Mouse (Mus musculus) forebrain, embryonic 14.5 days (tissue): ENCODE results near the gene Gstp2. TPM values are rescaled to one million over a fixed set of nuclear protein-coding genes. Genes with fewer than 3 reads are reported as not detected.

Source experiments
- ATAC-seq: fragments of 200-750 bp; cut with Nextera tagmentation; 2 replicates; pipeline ENCODE4 v1.8.0; 2017; ENCODE audit warnings: mild to moderate bottlenecking, moderate library complexity
- DNase-seq: peaks from one replicate; pipeline ENCODE4 v3.0.0-alpha.2; 2015; ENCODE audit warnings: low spot score
- H3K27ac ChIP-seq: fragments of 300-500 bp; sonication (generic); 2 replicates; pipeline ENCODE4 v1.5.1; 2014; ENCODE audit warnings: low read depth, mild to moderate bottlenecking, control low read depth, low read length, moderate library complexity
- H3K27me3 ChIP-seq: fragments of 300-500 bp; sonication (generic); replicated peaks from 2 replicates; pipeline ENCODE4 v1.6.1; 2014; ENCODE audit warnings: low read length, control low read depth, mixed read lengths; ENCODE audit not compliant: control insufficient read depth, insufficient read depth
- H3K36me3 ChIP-seq: fragments of 300-500 bp; sonication (generic); 2 replicates; pipeline ENCODE4 v1.6.1; 2014; ENCODE audit warnings: low read length, control low read depth; ENCODE audit not compliant: control insufficient read depth, insufficient read depth
- H3K4me1 ChIP-seq: fragments of 300-500 bp; sonication (generic); 2 replicates; pipeline ENCODE4 v1.6.1; 2014; ENCODE audit warnings: antibody characterized with exemption, low read length, control low read depth; ENCODE audit not compliant: control insufficient read depth, insufficient read depth
- H3K4me2 ChIP-seq: fragments of 300-500 bp; sonication (generic); 2 replicates; pipeline ENCODE4 v1.6.1; 2014; ENCODE audit warnings: mild to moderate bottlenecking, control low read depth, low read length
- H3K4me3 ChIP-seq: fragments of 300-500 bp; sonication (generic); 2 replicates; pipeline ENCODE4 v1.5.1; 2014; ENCODE audit warnings: low read depth, low read length, control low read depth
- H3K9ac ChIP-seq: fragments of 300-500 bp; sonication (generic); 2 replicates; pipeline ENCODE4 v1.6.1; 2014; ENCODE audit warnings: mild to moderate bottlenecking, low read length, control low read depth, moderate library complexity
- H3K9me3 ChIP-seq: fragments of 300-500 bp; sonication (generic); replicated peaks from 2 replicates; pipeline ENCODE4 v1.6.1; 2016; ENCODE audit warnings: low read length, control low read depth, mixed read lengths; ENCODE audit not compliant: control insufficient read depth
- WGBS: fragments of 180-500 bp; shearing (Covaris S2); extraction: QIAGEN DNeasy Blood & Tissue Kit; methylation state at CpG from one replicate; pipeline ENCODE4 v1.1.7; 2014; 5-methylcytosine and 5-hydroxymethylcytosine counted together
- polyA plus RNA-seq: library from polyadenylated mRNA; unstranded; fragments of >200 nt; fragmentation: Nextera tagmentation; extraction: Ambion mirVana; gene quantifications from 2 replicates; pipeline ENCODE4 v1.2.1, GENCODE M21; 2014

Gstp2 gene
- polyA plus RNA-seq, 1 experiment from 2014 or later = 1.2 TPM

DNA sequence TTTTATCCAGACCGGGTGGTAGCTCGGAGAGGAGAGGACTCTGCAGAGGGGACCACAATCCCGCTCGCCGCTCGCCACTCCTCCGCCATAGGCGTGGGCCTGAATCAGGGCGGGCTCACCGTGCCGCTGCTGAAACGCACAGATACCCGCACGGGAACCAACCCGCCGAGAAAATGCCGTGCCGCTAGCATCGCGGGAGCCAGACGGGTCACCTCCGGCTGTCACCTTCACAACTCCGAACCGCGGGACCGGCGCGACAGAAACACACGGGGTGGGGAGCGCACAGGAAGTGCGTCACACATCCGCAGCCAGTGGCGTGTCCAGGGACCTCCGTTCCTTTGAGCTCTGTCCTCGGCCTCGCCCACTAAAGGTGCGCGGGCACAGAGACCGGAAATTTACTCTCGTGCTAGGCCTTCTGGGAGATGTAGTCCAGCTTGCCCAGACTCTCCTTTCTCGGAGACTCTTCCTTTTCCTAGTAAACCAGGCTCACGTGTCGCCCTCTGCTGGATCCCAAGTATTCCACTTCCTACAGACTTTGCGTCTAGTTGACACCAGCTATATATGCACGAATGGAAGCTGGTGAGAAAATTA, 33.3 kb downstream of the Gstp2 start, which contains the start of gene Ndufv1:
Gene Ndufv1, minus strand, starts transcription at position 375 of the 591 bp plus-strand sequence.
- WGBS = under 1% methylated on average over 45 of the region's 45 CpGs
- H3K4me3 ChIP-seq = peak within 1 kb of the TSS; percentile 87
- peak within 1 kb of the TSS; percentile 79 for H3K9ac ChIP-seq
- no peaks in the 10 kb centered on the region for H3K9me3 ChIP-seq
- peak within 1 kb of the TSS; percentile 60; the same call in 1 of the 2 replicates for H3K27ac ChIP-seq
- H3K4me1 ChIP-seq = no peaks in the 10 kb centered on the region; the same call in 1 of the 2 replicates
- peak; percentile 100 for DNase-seq
- peak within 1 kb of the TSS; percentile 77 for H3K4me2 ChIP-seq
- no peaks in the 10 kb centered on the region for H3K27me3 ChIP-seq
- peaks cover 34% of the 10 kb centered on the region for H3K36me3 ChIP-seq
- peak; percentile 100 for ATAC-seq

DNA sequence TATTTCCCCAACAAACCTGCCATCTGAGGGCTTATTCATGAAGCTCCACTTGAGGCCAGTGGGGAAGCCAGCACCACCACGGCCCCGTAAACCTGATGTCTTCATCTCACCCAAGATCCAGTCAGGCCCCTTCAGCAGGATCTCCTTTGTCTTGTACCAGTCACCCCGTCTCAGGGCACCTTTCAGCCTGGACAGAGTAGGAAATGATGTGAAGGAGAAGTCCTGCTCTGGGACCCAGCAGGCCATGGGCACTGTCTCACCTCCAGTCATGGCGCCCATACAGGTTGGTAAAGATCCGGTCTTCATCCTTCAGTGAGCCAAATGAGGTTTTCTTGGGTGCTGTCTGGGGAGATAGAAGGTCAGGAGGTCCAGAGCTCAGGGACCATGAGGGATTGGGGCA, 34.7 kb downstream of the Gstp2 start:
- Histone ChIP-seq H3K4me1 (no peaks in the 10 kb centered on the region; the same call in 1 of the 2 replicates), H3K9me3 (no peaks in the 10 kb centered on the region), H3K9ac (no peak overlapping the region), H3K4me2 (no peak overlapping the region), H3K27ac (no peak overlapping the region), H3K27me3 (no peaks in the 10 kb centered on the region), H3K36me3 (peaks cover 49% of the 10 kb centered on the region), H3K4me3 (no peak overlapping the region)
- ATAC-seq = no peak
- DNase-seq = no peak
- 90% methylated on average over 5 of the region's 5 CpGs for WGBS

DNA sequence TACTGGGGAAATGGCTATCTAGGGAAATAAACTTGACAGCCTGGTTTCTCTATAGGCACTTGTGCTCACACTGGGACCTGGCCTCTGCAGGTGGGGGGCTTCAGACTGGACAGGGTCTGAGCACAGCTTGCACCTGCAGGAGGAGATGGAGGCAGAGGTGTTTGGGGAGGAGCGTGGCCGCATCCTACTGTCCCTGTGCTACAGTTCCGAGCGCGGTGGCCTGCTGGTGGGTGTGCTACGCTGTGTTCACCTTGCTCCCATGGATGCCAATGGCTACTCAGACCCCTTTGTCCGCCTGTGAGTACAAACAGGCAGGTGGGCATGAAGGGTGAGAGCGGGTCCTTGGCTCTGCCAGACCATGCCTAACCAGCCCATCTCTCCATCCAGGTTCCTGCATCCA, 39.9 kb downstream of the Gstp2 start:
- Histone ChIP-seq H3K27ac (no peak overlapping the region), H3K27me3 (no peaks in the 10 kb centered on the region)
- 92% methylated on average over 8 of the region's 8 CpGs for WGBS

DNA sequence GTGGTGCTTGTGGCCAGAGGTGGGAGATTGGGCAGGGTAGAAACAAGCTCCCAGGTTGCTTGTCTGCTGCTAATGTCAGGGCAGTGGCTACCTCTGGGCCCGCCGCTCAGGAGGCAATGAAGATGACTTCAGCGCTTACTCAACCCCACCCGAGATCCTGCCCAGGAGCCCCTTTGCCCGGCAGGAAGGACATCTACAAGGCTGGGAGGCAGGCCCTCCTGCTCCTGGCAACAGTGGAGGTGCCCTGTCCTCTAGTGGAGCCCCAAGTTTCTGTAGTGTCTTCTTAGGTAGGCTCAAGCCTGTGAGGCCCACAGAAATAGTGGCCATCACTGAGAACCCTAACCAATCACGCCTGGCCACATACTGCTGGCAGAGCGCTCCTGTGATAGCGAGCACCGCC, 40.7 kb downstream of the Gstp2 start:
- Histone ChIP-seq H3K27ac (no peak overlapping the region), H3K9me3 (no peaks in the 10 kb centered on the region), H3K36me3 (peaks cover 49% of the 10 kb centered on the region), H3K4me3 (no peak overlapping the region), H3K4me2 (no peak overlapping the region), H3K4me1 (peaks cover 6% of the 10 kb centered on the region), H3K27me3 (no peaks in the 10 kb centered on the region), H3K9ac (no peak overlapping the region)
- DNase-seq = no peak
- no peak for ATAC-seq
- WGBS = 92% methylated on average over 9 of the region's 9 CpGs

More for the DNA sequence above, 39.9 kb downstream of the Gstp2 start:
- Histone ChIP-seq H3K36me3 (peaks cover 55% of the 10 kb centered on the region), H3K4me2 (no peak overlapping the region), H3K4me3 (no peak overlapping the region), H3K9me3 (no peaks in the 10 kb centered on the region), H3K9ac (no peak overlapping the region), H3K4me1 (peaks cover 5% of the 10 kb centered on the region)
- no peak for DNase-seq
- no peak for ATAC-seq

DNA sequence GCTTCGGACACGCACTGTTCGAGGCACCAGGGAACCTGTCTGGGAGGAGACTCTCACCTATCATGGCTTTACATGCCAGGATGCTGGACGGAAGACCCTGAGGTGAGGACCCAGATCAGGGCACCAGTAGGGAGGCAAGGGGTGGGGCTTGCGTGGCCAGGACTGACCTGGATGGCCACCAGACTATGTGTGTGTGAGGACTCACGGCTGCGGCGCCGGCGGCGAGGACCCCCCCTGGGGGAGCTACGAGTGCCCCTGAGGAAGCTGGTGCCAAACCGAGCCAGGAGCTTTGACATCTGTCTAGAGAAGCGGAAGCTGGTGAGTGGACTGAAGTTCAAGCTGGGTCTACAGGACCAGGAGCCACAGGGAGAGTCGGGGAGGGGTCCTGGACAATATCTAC, 41.5 kb downstream of the Gstp2 start:
- Histone ChIP-seq H3K4me1 (peaks cover 10% of the 10 kb centered on the region), H3K9ac (no peak overlapping the region), H3K36me3 (peaks cover 41% of the 10 kb centered on the region), H3K4me3 (no peak overlapping the region), H3K27me3 (no peaks in the 10 kb centered on the region), H3K27ac (no peak overlapping the region), H3K4me2 (no peak overlapping the region), H3K9me3 (no peaks in the 10 kb centered on the region)
- no peak for DNase-seq
- WGBS = 87% methylated on average over 15 of the region's 15 CpGs
- ATAC-seq = no peak

DNA sequence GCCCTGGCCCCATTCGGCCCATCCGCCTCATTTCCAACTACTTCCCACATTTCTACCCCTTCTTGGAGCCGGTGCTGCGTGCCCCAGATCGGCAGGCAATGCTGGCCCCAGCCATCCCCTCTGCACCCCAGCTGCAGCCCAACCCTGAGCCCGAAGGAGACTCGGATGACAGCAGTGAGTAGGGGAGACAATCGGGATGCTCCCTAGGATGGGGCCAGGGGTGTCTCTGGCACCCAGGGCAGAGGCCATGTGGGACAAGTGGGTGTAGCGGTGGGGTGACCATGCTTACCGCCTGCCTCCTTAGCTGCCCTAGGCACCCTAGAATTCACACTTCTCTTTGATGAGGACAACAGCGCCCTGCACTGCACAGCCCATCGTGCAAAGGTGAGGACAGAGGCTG, 42.2 kb downstream of the Gstp2 start:
- no peak for ATAC-seq
- DNase-seq = no peak
- Histone ChIP-seq H3K4me3 (no peak overlapping the region), H3K27me3 (no peaks in the 10 kb centered on the region), H3K4me1 (peaks cover 10% of the 10 kb centered on the region), H3K27ac (no peak overlapping the region), H3K9me3 (no peaks in the 10 kb centered on the region), H3K4me2 (no peak overlapping the region), H3K9ac (no peak overlapping the region), H3K36me3 (peaks cover 34% of the 10 kb centered on the region)
- 80% methylated on average over 12 of the region's 12 CpGs for WGBS

DNA sequence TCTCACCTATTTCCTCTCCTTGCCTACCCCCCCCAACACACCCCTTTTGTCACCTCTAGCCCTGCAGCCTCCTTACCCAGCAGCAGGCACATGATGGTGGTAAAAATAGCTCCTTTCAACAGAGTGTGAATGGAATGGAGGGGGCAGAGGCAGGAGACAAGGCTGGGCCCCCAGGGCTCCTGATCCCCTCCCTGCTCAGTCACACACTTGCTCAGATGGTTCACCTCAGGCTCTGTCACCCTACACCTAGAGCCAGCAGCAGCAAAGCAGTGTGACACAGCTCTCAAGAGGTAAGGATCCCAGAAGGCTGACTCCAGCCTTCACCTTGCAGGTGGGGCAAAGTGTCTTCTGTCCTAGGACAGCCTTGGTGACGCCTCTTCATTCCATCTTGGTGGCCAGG, 42.7 kb downstream of the Gstp2 start, which contains the start of gene Doc2g:
Gene Doc2g, plus strand, starts transcription at position 202 of the 400 bp plus-strand sequence.
- no peaks in the 10 kb centered on the region for H3K27me3 ChIP-seq
- no peaks in the 10 kb centered on the region for H3K9me3 ChIP-seq
- H3K4me2 ChIP-seq = no peak within 1 kb of the TSS
- no peak within 1 kb of the TSS for H3K4me3 ChIP-seq
- DNase-seq (no peak), ATAC-seq (no peak)
- H3K9ac ChIP-seq = no peak within 1 kb of the TSS
- no peak within 1 kb of the TSS for H3K27ac ChIP-seq
- peaks cover 10% of the 10 kb centered on the region for H3K4me1 ChIP-seq
- WGBS = 90% methylated on average over 1 of the region's 1 CpGs
- H3K36me3 ChIP-seq = peaks cover 29% of the 10 kb centered on the region

DNA sequence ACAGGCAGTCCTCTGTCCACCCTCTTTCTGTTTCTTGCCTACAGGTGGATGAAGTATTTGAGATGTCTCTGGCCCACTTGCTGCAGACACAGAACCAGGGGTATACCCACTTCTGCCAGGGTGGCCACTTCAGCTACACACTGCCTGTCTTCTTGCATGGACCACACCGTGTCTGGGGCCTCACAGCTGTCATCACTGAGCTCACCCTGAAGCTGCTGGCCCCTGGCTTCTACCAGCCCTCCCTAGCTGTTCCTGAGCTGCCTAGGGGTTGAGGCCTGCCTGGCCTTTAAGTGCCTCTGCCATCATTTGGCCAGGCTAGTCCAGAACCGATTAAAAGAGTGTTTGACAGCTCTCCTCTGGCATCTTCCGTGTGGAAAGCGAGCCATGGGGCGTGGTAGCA, 44.1 kb downstream of the Gstp2 start:
- DNase-seq (no peak), ATAC-seq (no peak)
- H3K4me2 ChIP-seq = peak overlapping the region; percentile 91; the same call in 1 of the 2 replicates
- no peaks in the 10 kb centered on the region for H3K27me3 ChIP-seq
- peaks cover 16% of the 10 kb centered on the region for H3K36me3 ChIP-seq
- H3K9ac ChIP-seq = peak overlapping the region; percentile 91; the same call in 1 of the 2 replicates
- WGBS = 96% methylated on average over 5 of the region's 5 CpGs
- H3K4me3 ChIP-seq = 0 out of 2 replicates have a peak overlapping the region, but pooled peaks have one; percentile 74
- H3K4me1 ChIP-seq = peaks cover 10% of the 10 kb centered on the region
- no peaks in the 10 kb centered on the region for H3K9me3 ChIP-seq
- no peak overlapping the region for H3K27ac ChIP-seq

DNA sequence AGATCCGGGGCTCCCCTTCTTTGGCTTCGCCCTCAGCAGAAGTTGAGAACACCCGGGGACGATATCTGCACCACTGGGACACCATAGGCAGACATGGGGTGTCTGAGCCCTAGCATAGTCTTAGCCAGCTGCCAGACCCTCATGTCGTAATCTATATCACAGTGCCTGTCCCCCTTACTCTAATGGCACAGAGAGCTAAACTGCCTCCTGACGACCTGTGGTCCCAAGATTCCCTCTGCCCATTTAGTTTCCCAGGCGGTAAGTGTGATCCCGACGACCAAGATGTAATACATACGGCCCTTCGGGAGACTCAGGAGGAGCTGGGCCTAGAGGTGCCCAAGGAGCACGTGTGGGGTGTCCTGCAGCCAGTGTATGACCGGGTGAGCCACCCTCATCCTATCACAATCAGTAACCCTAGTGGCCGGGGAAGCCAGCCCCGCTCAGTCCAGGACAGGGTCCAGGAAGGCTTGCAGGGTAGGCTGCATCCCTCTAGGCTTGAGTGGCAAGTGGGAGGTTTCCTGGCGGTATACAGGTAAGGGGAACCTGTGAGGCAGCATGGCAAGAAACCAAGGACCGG, 44.8 kb downstream of the Gstp2 start:
- DNase-seq = no peak

More for the DNA sequence above, 44.8 kb downstream of the Gstp2 start:
- peaks cover 8% of the 10 kb centered on the region for H3K36me3 ChIP-seq
- H3K27me3 ChIP-seq = no peaks in the 10 kb centered on the region
- H3K4me3 ChIP-seq = peak overlapping the region; percentile 74
- peak overlapping the region; percentile 96 for H3K27ac ChIP-seq
- peak; percentile 7 for ATAC-seq
- WGBS = 18% methylated on average over 17 of the region's 17 CpGs
- peaks cover 10% of the 10 kb centered on the region for H3K4me1 ChIP-seq
- no peaks in the 10 kb centered on the region for H3K9me3 ChIP-seq
- peak overlapping the region; percentile 91 for H3K9ac ChIP-seq
- H3K4me2 ChIP-seq = peak overlapping the region; percentile 91
